Mouse (Mus musculus) stomach, postnatal 0 days (tissue): ENCODE results near the gene Cep112.
A peak's percentile ranks its signal among the peaks of the same experiment; 100 is the strongest.

Experiments
- CTCF ChIP-seq: IDR thresholded peaks from 2 replicates; pipeline ENCODE4 v1.5.1; 2016; ENCODE audit warnings: antibody characterized with exemption, low read depth, mild to moderate bottlenecking, moderate library complexity
- EP300 ChIP-seq: optimal IDR thresholded peaks from 2 replicates; pipeline ENCODE3; 2016; ENCODE audit warnings: antibody characterized with exemption

DNA sequence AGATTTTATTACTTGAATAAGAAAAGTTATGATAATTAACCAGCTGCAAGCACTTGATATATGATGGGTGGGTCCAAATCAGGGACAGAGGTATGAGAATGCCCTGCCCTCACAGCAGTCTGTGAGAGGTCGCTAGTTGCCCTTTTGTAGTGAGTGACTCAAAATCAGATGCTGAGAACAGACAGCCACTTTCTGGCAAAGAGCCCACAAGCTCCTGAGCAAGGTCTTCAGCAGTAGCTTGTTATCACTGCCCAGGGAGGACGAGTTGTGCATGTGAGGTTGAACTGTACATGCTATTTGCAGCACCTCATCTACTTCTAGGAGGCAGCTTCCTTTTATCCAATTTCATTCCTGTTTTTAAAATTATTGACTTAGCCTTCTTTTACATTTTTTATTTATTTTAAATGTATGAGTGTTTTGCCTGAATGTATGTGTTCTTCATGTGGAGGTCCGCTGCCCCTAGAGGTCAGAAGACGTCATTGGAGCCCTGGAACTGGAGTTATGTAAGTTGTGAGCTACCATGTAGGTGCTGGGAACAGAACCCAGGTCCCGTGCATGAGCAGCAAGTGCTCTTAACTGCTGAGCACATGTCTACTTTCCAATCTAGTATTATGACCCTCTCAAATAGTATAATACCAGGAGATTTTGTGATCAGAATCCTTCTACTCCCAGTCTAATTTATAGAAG, 200.7 kb downstream of the Cep112 start:
- TF ChIP-seq EP300, result no peak
- peak; percentile 39; the same call in 1 of the 2 replicates for TF ChIP-seq CTCF
